Mouse (Mus musculus): Measurements from ENCODE around the gene Dnajc22. TPM values are rescaled to one million over a fixed set of nuclear protein-coding genes. Genes with fewer than 3 reads are reported as not detected.
A peak's percentile ranks its signal among the peaks of the same experiment; 100 is the strongest.
"Not testable (repeated sequence)": the region's sequence is repeated elsewhere in the genome, so short reads cannot be mapped to it uniquely, and the experiment has no call there.

The Dnajc22 gene
- 0.25 and 0.84 TPM in 2 replicates for polyA plus RNA-seq (2015; fragmentation: Nextera tagmentation; extraction: Ambion mirVana)

DNA sequence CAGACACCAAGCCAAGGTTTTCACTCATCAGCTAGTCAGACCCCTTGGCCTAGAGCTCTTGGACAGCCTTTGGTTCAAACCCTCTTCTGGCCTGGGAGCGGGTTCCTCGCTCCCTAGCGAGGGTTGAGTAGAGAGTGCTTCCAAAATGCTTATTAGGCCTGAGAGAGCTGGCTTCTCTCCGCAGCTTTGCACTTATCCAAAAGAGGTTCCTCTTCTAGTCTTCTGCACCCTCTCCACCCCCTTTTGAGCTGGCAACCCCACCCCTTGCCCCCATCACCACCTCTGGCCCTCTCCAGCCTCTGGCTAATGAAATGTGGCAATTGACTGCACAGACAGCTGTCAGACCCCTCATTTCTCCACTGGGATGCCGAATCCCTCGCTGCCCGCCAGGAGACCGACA, at the start of gene Dnajc22:
TSS of gene Dnajc22 (plus strand) at position 301 of the 400 bp plus-strand sequence.
- H3K27me3 ChIP-seq: peaks cover 88% of the 10 kb centered on the region
- H3K4me2 ChIP-seq: peak within 1 kb of the TSS; percentile 73
- H3K9me3 ChIP-seq (replicated peaks): no peaks in the 10 kb centered on the region
- H3K36me3 ChIP-seq (ENCODE audit: poor library complexity, severe bottlenecking): no peaks in the 10 kb centered on the region
- H3K4me3 ChIP-seq: peak within 1 kb of the TSS; percentile 43
- WGBS: 28% methylated on average over 8 of the region's 8 CpGs
- peak within 1 kb of the TSS; percentile 11 for H3K27ac ChIP-seq
- ATAC-seq: no peak
- peaks cover 71% of the 10 kb centered on the region for H3K4me1 ChIP-seq
- H3K9ac ChIP-seq: peak within 1 kb of the TSS; percentile 68

DNA sequence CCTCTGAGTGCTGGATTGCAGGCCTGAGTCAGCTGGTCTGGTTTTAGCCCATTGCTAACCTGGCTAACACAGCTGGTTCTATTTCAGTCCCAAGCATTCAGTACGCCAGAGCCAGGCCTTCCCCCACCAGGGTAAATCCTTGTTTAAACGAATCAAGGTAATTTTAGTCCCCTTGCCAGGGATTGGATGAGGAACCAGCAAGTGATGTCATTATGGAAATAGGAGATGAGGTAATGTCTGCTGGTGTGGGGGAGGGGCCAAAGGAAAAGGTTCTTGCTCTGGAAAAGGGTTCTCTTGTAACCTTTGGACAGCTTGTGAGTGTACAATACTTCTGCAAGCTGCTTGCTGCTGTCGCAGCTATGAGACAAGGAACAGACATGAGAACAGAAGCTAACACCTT, 48.1 kb upstream of the Dnajc22 start:
- Histone ChIP-seq H3K36me3 (ENCODE audit: poor library complexity, severe bottlenecking) (no peaks in the 10 kb centered on the region), H3K4me3 (no peak overlapping the region), H3K9ac (no peak overlapping the region), H3K27me3 (no peaks in the 10 kb centered on the region), H3K4me1 (peaks cover 22% of the 10 kb centered on the region), H3K27ac (no peak overlapping the region), H3K9me3 (replicated peaks) (no peaks in the 10 kb centered on the region), H3K4me2 (no peak overlapping the region)
- WGBS: 31% methylated on average over 3 of the region's 3 CpGs
- no peak; the same call in 1 of the 2 replicates for ATAC-seq

- H3K4me3 ChIP-seq; H3K9ac ChIP-seq; H3K4me2 ChIP-seq; H3K27me3 ChIP-seq; H3K27ac ChIP-seq; ATAC-seq; H3K9me3 ChIP-seq (replicated peaks); H3K36me3 ChIP-seq (ENCODE audit: poor library complexity, severe bottlenecking): not testable (repeated sequence)
- H3K4me1 ChIP-seq: peaks cover 17% of the 10 kb centered on the region
- WGBS: 79% methylated on average over 6 of the region's 6 CpGs
These were observed 47.2 kb upstream of the Dnajc22 start for GRCm38 (mm10) chr15:99045734-99046133.

DNA sequence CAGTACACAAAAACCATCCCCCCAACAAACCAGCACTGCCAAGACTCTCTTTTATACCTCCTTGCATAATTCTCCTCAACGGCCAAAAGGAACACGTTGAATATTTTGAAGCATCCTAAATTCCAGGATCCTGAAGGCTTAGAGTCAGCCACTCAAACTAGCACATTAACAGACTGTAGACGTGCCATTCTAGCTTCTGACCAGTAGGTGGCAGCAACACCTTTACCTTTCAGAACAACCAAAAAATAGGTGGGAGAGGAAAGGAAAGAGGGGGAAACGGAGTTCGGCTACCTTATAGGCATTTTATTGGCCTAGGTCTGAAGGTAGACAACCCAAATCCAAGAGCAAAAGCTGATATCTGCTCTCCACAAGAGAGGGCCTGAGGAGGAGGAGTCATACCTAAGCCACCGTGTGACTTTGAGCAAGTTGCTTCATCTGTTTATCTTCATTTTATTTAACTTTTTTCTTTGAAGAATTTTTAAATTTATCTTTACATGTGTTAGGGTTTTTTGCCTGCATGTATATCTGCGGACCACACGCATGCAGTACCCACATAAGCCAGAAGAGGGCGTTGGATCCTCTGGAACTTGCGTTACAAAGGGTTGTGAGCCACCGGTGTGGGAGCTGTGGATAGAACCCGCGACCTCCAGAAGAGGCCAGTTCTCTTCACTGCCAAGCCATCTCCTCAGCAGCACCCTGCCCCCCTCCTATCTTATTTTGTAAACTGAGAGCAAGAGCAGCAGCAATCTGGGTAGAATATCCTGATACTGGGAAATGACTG, 43.3 kb upstream of the Dnajc22 start:
- no peaks in the 10 kb centered on the region for H3K36me3 ChIP-seq (ENCODE audit: poor library complexity, severe bottlenecking)
- peaks cover 28% of the 10 kb centered on the region for H3K27me3 ChIP-seq
- WGBS: 33% methylated on average over 13 of the region's 13 CpGs
- no peak overlapping the region for H3K9ac ChIP-seq
- H3K27ac ChIP-seq: no peak overlapping the region
- no peak overlapping the region for H3K4me3 ChIP-seq
- no peaks in the 10 kb centered on the region for H3K9me3 ChIP-seq (replicated peaks)
- ATAC-seq: no peak
- H3K4me1 ChIP-seq: peaks cover 23% of the 10 kb centered on the region
- H3K4me2 ChIP-seq: no peak overlapping the region

DNA sequence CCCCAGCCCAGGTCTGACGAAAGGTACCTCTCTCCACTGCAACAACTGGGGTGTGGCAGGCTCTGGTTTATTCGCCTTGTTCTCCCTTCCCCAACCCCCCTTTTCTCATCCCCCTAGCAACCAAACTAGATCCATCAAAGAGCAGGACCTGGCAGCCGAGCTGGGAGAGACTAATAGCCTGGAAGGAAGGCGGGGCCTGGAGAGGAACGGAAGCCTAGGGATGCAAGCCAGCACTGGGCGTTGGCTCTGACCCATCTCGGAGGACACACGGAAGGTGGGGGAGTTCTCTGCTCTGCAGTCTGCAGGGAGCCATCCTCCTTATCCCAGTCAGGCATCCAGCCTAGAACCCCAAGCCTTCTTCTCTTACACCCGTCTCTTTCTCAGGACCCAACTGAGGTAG, 39.6 kb upstream of the Dnajc22 start:
- Histone ChIP-seq H3K4me1 (peaks cover 41% of the 10 kb centered on the region), H3K27me3 (peaks cover 65% of the 10 kb centered on the region), H3K27ac (no peak overlapping the region), H3K9me3 (replicated peaks) (no peaks in the 10 kb centered on the region), H3K4me3 (no peak overlapping the region), H3K36me3 (ENCODE audit: poor library complexity, severe bottlenecking) (no peaks in the 10 kb centered on the region), H3K4me2 (peak overlapping the region; percentile 20), H3K9ac (no peak overlapping the region)
- 7% methylated on average over 9 of the region's 9 CpGs for WGBS
- ATAC-seq: no peak

DNA sequence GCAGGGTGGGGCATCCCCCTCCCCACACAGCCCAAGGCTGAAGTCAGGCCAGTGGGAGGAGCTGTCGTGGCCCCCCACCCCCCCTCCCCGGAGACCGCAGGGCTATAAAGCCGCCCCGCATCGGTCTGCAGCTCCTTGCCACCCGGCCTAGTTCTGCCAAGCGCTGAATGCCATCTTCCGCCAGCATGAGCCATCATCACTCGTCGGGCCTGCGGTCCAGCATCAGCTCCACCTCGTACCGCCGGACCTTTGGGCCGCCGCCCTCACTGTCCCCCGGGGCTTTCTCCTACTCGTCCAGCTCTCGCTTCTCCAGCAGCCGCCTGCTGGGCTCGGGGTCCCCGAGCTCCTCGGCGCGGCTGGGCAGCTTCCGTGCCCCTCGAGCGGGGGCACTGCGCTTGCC, 37.9 kb upstream of the Dnajc22 start, which contains the start of gene Prph:
TSS of gene Prph (plus strand) at position 135 of the 400 bp plus-strand sequence.
- H3K9ac ChIP-seq: peak within 1 kb of the TSS; percentile 32
- H3K36me3 ChIP-seq (ENCODE audit: poor library complexity, severe bottlenecking): no peaks in the 10 kb centered on the region
- peaks cover 41% of the 10 kb centered on the region for H3K4me1 ChIP-seq
- no peak within 1 kb of the TSS for H3K27ac ChIP-seq
- ATAC-seq: 0 out of 2 replicates have a peak, but pooled peaks have one; percentile 8
- H3K27me3 ChIP-seq: peaks cover 82% of the 10 kb centered on the region
- H3K4me2 ChIP-seq: peak within 1 kb of the TSS; percentile 65
- H3K9me3 ChIP-seq (replicated peaks): no peaks in the 10 kb centered on the region
- WGBS: 2% methylated on average over 30 of the region's 30 CpGs
- H3K4me3 ChIP-seq: peak within 1 kb of the TSS; percentile 37

DNA sequence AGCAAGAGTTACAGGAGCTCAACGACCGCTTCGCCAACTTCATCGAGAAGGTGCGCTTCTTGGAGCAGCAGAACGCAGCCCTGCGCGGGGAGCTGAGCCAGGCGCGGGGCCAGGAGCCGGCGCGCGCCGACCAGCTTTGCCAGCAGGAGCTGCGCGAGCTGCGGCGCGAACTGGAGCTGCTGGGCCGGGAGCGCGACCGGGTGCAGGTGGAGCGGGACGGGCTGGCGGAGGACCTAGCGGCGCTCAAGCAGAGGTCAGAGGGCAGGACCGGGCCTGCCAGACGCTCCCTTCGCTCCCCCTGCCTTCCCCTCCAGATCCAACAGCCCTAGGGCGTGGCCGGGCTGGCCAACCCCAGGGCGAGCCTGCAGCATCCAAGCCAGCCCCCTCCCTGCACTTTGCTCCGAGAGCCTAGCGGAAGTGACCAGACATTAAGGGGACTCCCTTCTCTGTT, 37.4 kb upstream of the Dnajc22 start:
- H3K27me3 ChIP-seq: peaks cover 86% of the 10 kb centered on the region
- peaks cover 41% of the 10 kb centered on the region for H3K4me1 ChIP-seq
- ATAC-seq: peak; percentile 63
- no peaks in the 10 kb centered on the region for H3K9me3 ChIP-seq (replicated peaks)
- no peak overlapping the region for H3K27ac ChIP-seq
- no peaks in the 10 kb centered on the region for H3K36me3 ChIP-seq (ENCODE audit: poor library complexity, severe bottlenecking)
- peak overlapping the region; percentile 32 for H3K9ac ChIP-seq
- peak overlapping the region; percentile 65 for H3K4me2 ChIP-seq
- peak overlapping the region; percentile 37 for H3K4me3 ChIP-seq
- WGBS: under 1% methylated on average over 37 of the region's 37 CpGs

- Histone ChIP-seq H3K27ac (no peak overlapping the region), H3K4me1 (peaks cover 41% of the 10 kb centered on the region), H3K4me2 (peak overlapping the region; percentile 65), H3K27me3 (peaks cover 85% of the 10 kb centered on the region), H3K36me3 (ENCODE audit: poor library complexity, severe bottlenecking) (no peaks in the 10 kb centered on the region), H3K4me3 (peak overlapping the region; percentile 37), H3K9me3 (replicated peaks) (no peaks in the 10 kb centered on the region), H3K9ac (no peak overlapping the region)
- ATAC-seq: no peak
- WGBS: 7% methylated on average over 14 of the region's 14 CpGs
These were observed 36.6 kb upstream of the Dnajc22 start for GRCm38 (mm10) chr15:99056332-99056731.

GRCm38 (mm10) chr15:99065557-99066165, 27.3 kb upstream of the Dnajc22 start:
- Histone ChIP-seq H3K27me3 (peaks cover 13% of the 10 kb centered on the region; the same call in 1 of the 2 replicates), H3K4me1 (no peaks in the 10 kb centered on the region), H3K4me2 (no peak overlapping the region), H3K9me3 (replicated peaks) (no peaks in the 10 kb centered on the region), H3K27ac (no peak overlapping the region), H3K36me3 (ENCODE audit: poor library complexity, severe bottlenecking) (no peaks in the 10 kb centered on the region), H3K9ac (no peak overlapping the region), H3K4me3 (no peak overlapping the region)
- no peak for ATAC-seq
- 86% methylated on average over 12 of the region's 12 CpGs for WGBS

DNA sequence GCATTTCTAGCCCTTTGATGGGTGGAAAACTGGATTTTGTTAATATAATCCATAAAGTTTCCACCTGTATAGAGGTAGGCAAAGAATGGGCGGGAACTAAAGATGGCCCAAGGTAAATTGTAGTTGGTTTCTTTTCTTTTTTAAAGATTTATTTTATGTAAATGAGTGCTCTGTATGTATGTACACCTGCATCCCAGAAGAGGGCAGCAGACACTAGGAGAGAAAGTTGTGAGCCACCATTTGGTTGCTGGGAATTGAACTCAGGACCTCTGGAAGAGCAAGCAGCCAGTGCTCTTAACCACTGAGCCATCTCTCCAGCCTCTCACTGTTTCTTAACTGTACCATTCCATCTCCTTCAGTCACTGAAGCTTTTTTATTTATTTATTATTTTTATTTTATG, 21.0 kb upstream of the Dnajc22 start:
- H3K36me3 ChIP-seq (ENCODE audit: poor library complexity, severe bottlenecking): peaks cover 4% of the 10 kb centered on the region
- H3K4me3 ChIP-seq: no peak overlapping the region
- no peak overlapping the region for H3K9ac ChIP-seq
- no peak for ATAC-seq
- 92% methylated on average over 1 of the region's 1 CpGs for WGBS
- H3K4me1 ChIP-seq: peaks cover 26% of the 10 kb centered on the region
- H3K27ac ChIP-seq: no peak overlapping the region
- H3K9me3 ChIP-seq (replicated peaks): no peaks in the 10 kb centered on the region
- H3K27me3 ChIP-seq: 0 out of 2 replicates have a peak, but pooled peaks cover 5% of the 10 kb centered on the region
- no peak overlapping the region for H3K4me2 ChIP-seq

GRCm38 (mm10) chr15:99074019-99074599, 18.9 kb upstream of the Dnajc22 start, which contains the start of gene Troap:
Gene Troap, plus strand, starts transcription at chr15:99074575.
- 0 out of 2 replicates have a peak, but pooled peaks cover 5% of the 10 kb centered on the region for H3K27me3 ChIP-seq
- WGBS: 25% methylated on average over 9 of the region's 9 CpGs
- peaks cover 23% of the 10 kb centered on the region for H3K36me3 ChIP-seq (ENCODE audit: poor library complexity, severe bottlenecking)
- H3K4me2 ChIP-seq: peak within 1 kb of the TSS; percentile 79
- peaks cover 33% of the 10 kb centered on the region for H3K4me1 ChIP-seq
- peak within 1 kb of the TSS; percentile 75 for H3K9ac ChIP-seq
- ATAC-seq: no peak; the same call in 1 of the 2 replicates
- peak within 1 kb of the TSS; percentile 64 for H3K4me3 ChIP-seq
- H3K27ac ChIP-seq: peak within 1 kb of the TSS; percentile 94
- no peaks in the 10 kb centered on the region for H3K9me3 ChIP-seq (replicated peaks)

Data from forebrain, embryonic 13.5 days (tissue).